Mouse (Mus musculus) MEL (cell line): ENCODE results near the gene Zfp988.

Source experiments
- CTCF ChIP-seq, 3 experiments: IDR thresholded peaks in 2 of 3; conservative IDR thresholded peaks in 1 of 3; 2 replicates each; pipeline ENCODE4 v1.5.1; 2011 to 2012; ENCODE audit warnings: low read length in 3 of 3, low read depth in 2 of 3, mild to moderate bottlenecking in 2 of 3, improper control_type of control experiment in 1 of 3, inconsistent platforms in 1 of 3, mixed read lengths in 1 of 3, moderate library complexity in 1 of 3; ENCODE audit not compliant: control insufficient read depth in 1 of 3, insufficient read depth in 1 of 3, poor library complexity in 1 of 3, severe bottlenecking in 1 of 3
- E2F4 ChIP-seq: IDR thresholded peaks from 2 replicates; pipeline ENCODE4 v1.6.1; 2011; ENCODE audit warnings: low read depth, low read length, improper control_type of control experiment, borderline replicate concordance
- JUND ChIP-seq: IDR thresholded peaks from 2 replicates; pipeline ENCODE4 v1.6.1; 2011; ENCODE audit warnings: low read depth, mild to moderate bottlenecking, improper control_type of control experiment, low read length
- MYC ChIP-seq: IDR thresholded peaks from 2 replicates; pipeline ENCODE4 v1.6.1; 2011; ENCODE audit warnings: low read depth, mild to moderate bottlenecking, low read length, improper control_type of control experiment, moderate library complexity
- TAL1 ChIP-seq: IDR thresholded peaks from 2 replicates; pipeline ENCODE4 v1.6.1; 2012; ENCODE audit warnings: mild to moderate bottlenecking, inconsistent platforms, low read length, moderate library complexity, mixed read lengths
- UBTF ChIP-seq: IDR thresholded peaks from 2 replicates; pipeline ENCODE4 v1.6.1; 2012; ENCODE audit warnings: low read depth, mild to moderate bottlenecking, inconsistent platforms, low read length, improper control_type of control experiment, moderate library complexity, borderline replicate concordance; ENCODE audit not compliant: insufficient read depth
- USF1 ChIP-seq: IDR thresholded peaks from 2 replicates; pipeline ENCODE4 v1.6.1; 2014; ENCODE audit warnings: low read depth, mild to moderate bottlenecking, inconsistent platforms, low read length, improper control_type of control experiment, moderate library complexity

DNA sequence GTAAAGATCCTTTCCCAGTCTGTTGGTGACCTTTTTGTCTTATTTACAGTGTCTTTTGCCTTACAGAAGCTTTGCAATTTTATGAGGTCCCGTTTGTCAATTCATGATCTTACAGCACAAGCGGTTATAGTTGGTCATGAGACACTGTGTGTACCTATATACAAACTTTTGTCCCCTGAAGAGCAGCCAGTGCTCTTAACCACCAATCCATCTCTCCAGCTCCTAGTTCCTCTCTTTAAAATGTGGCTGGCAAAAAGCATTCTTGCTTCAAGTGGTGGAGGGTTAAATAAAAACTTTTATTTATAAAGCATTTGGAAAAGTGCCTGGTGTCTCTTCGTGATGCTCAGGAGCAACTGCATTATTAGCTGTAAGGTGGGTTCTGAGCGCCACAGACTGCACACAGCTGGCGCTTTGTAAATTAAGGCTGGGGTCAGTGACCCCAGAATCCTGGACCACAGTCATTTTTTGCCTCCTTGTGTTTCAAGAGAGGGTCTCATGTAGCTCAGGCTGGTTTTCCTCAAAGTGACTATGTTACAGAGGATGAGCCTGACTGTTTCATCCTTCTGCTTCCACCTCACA lies 32.6 kb downstream of the Zfp988 start:
- TF ChIP-seq USF1: no peak
- TF ChIP-seq CTCF (IDR thresholded peaks at IDR 0.05 in 2 of 3, conservative IDR thresholded peaks at IDR 0.05 in 1 of 3; ENCODE audit: control insufficient read depth in 1 of 3, insufficient read depth in 1 of 3, low read depth in 2 of 3, low read length in 3 of 3, poor library complexity in 1 of 3, severe bottlenecking in 1 of 3): no peak
- TF ChIP-seq E2F4: no peak
- TF ChIP-seq TAL1: no peak
- TF ChIP-seq MYC: no peak
- no peak for TF ChIP-seq UBTF
- TF ChIP-seq JUND: no peak
